Mouse (Mus musculus) kidney, adult 10 weeks (tissue): ENCODE data around the gene Ndufb4. TPM values are rescaled to one million over a fixed set of nuclear protein-coding genes. Genes with fewer than 3 reads are reported as not detected.

Experiments
- polyA plus RNA-seq: library from polyadenylated mRNA; stranded (reverse); fragments of 350-450 nt; fragmentation: Illumina TruSeq; extraction: RNeasy Lipid Tissue Mini Kit (QIAGEN cat#74804); gene quantifications from one replicate; pipeline ENCODE4 v1.2.3, GENCODE M21; 2014; ENCODE audit warnings: low read depth, low replicate concordance

Ndufb4 gene
- 586 TPM for polyA plus RNA-seq

DNA sequence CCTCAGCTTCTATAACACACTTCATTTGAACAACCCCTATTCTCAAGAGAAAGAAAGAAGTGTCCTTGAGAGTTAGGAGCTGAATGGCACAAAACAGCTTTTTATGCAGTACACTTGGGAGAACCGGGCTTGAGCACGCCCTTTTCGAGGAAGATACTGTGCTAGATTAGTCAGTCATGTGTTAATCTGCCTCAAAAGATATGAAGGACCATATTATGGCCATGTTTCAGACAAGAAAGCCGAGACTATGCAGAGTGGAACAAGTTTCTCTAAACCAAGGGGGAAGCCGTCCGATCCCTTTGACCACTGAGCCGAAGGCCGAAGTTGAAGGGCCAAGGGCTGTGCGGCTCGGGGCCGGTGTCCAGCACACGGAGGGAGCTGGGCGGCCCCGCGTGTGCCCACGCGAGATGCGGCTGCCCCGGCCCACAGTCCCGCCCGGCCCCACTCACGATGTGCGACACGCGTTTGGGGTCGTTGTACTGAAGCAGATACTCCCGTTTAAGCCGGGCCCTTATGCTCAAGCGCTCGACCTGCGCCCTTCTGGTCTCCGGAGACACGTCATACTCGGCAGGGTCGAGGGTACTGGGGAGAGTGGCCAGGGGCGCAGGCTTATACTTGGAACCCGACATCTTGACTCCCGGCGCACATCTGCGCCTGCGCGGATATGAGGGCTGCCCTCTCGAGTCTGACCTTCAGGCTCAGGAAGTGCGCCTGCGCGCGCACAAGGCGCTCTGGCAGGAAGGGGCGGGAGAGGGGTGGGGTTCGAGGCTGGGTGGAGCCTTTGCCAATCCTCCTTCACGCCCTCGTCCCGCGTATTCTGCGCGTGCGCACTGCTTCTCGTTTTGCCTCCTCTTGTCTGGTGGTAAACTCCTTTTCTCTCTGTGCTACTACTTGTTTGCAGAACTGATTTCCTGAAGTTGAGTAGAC, at the start of gene Ndufb4:
TSS of gene Ndufb4 (minus strand) at position 723 of the 927 bp plus-strand sequence.

Other genes starting within 250 kb of the Ndufb4 start
- gene Gtf2e1, start 114.7 kb downstream of the Ndufb4 start, polyA plus RNA-seq = 12.3 TPM
- gene Rabl3, start 114.6 kb downstream of the Ndufb4 start, polyA plus RNA-seq = 17.7 TPM
- gene Hgd, start 74.3 kb downstream of the Ndufb4 start, polyA plus RNA-seq = 545 TPM
- gene Fstl1, start 122.4 kb upstream of the Ndufb4 start, polyA plus RNA-seq = 33.3 TPM
- gene Gm36028, start 206.7 kb upstream of the Ndufb4 start, polyA plus RNA-seq = 2.3 TPM
- gene Lrrc58, start 213.9 kb upstream of the Ndufb4 start, polyA plus RNA-seq = 71.7 TPM